Mouse (Mus musculus) liver, adult 2 months (tissue): Measurements from ENCODE around the gene C2cd4a.

Experiments used
- CTCF ChIP-seq: fragments of 200-500 bp; IDR thresholded peaks from 2 replicates; pipeline ENCODE4 v1.5.1; 2011; ENCODE audit warnings: low read depth, low read length, control low read depth
- POLR2A ChIP-seq: fragments of 200-500 bp; IDR thresholded peaks from 2 replicates; pipeline ENCODE4 v1.6.1; 2011; ENCODE audit warnings: low read length, control low read depth; ENCODE audit not compliant: insufficient read depth; ENCODE audit errors: extremely low read depth

DNA sequence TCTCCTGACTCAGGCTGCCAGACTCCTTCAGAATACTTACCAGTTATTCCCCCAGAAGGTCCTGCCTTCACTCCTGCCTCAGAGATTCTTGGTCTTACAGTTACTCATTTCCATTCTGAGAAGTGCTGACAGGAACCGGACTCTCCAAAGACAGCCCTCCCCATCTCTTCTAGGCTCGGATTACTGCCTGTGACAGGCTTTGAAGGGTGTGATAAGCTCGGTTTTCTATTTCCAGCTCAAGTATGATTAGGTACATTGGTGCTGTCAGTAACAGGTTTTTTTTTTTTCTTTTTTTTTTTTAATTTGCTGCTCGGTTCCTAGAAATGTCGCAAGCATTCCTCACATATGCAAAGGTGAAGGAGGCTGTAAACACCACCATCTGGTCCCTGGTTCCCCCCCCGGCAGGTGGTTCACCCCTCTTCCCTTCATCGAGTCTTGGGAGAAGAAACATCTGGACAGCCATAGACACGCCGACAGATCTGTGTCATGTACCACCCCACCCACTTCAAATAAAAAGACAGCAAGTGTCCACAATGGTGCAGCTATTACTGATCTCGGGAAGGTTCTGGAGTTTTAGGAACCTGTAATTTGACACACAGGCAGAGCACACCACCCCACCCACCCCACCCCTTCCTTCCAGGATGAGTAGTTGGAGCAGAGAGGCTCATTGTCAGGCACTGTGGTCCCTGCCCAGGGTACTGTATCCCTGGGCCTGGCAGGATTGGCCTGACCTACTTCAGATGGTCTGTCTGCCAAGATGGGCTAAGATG is 14.0 kb downstream of the C2cd4a start:
- TF ChIP-seq CTCF, result no peak
- no peak for TF ChIP-seq POLR2A
